Mouse (Mus musculus) urinary bladder, postnatal 10 days (tissue): ENCODE results near the gene Zdhhc3.

ENCODE experiments used
- DNase-seq: peaks from one replicate; pipeline ENCODE4 v3.0.0; 2022; ENCODE audit warnings: low spot score

Gene Zdhhc3

DNA sequence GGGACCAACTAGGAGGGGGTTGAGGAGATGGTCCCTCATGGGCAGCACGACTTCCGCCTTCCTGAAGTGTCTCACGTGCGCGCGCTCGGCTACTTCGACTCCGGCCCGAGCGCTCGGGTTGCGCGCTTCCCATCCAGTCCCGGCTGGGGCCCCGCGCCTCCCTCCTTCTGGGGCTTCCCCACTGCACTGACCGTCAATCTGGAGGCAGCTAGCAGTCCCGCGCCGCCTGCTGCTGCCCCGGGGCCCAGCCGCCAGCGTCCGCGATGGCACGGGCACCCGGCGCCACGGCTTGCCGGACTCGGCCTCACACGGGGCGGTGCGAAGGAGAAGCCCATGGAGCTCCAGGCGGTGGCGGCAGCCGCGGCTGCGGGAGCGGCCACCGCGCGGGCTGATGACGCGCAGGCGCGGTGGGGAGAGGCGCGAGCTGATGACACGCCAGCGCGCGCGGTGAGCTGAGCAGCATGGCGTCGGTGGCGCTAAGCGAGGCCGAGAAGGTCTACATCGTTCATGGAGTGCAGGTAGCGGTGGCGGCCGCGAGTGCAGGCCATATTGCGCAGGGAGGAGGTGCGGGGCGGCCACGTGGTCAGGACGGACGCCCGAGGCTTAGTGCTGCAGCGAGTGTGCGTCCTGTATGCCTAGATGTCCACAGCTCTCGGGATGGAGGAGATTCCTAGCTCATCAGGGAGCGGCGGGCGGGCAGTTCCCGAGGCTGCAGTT, at the start of gene Zdhhc3, which contains the start of gene Exosc7:
Gene Zdhhc3 (minus strand): TSS at position 401 of the 717 bp plus-strand sequence.
Gene Exosc7 (plus strand): TSS at position 411 of the 717 bp plus-strand sequence.
- DNase-seq: peak; percentile 51

DNA sequence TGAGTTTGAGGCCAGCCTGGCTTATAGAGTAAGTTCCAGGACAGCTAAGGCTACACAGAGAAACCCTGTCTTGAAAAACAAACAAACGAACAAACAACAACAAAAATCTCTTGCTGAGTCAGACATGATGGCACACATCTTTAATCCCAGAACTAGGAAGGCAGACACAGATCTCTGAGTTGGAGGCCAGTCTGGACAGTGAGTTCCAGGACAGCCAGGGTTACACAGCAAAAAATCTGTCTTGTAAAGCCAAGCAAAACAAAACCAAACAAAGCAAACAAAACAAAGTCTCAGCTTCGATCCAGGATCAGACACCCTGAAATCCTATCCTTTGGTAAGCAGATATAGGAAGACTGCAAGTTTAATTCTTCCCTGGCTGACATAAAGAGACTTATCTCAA, 48.8 kb upstream of the Zdhhc3 start:
- DNase-seq: no peak

GRCm38 (mm10) chr9:123159330-123159729, 46.3 kb upstream of the Zdhhc3 start:
- DNase-seq: peak; percentile 34

- DNase-seq: no peak
These were observed 45.3 kb upstream of the Zdhhc3 start for GRCm38 (mm10) chr9:123158125-123158836.

GRCm38 (mm10) chr9:123157699-123158098, 44.7 kb upstream of the Zdhhc3 start:
- no peak for DNase-seq

DNA sequence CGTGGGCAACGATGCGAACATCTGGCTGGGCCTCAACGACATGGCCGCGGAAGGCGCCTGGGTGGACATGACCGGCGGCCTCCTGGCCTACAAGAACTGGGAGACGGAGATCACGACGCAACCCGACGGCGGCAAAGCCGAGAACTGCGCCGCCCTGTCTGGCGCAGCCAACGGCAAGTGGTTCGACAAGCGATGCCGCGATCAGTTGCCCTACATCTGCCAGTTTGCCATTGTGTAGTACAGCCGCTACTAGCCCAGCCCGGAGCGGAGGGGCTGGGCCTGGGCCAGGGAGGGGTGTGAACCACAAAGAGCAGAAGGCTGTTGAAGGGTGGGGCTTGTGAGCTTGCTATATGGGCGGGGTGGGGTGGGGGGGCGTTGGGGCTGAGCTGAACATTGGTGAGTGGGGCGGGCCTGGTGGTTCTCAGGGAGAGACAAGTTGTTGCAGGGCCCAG, 43.9 kb upstream of the Zdhhc3 start:
- no peak for DNase-seq

DNA sequence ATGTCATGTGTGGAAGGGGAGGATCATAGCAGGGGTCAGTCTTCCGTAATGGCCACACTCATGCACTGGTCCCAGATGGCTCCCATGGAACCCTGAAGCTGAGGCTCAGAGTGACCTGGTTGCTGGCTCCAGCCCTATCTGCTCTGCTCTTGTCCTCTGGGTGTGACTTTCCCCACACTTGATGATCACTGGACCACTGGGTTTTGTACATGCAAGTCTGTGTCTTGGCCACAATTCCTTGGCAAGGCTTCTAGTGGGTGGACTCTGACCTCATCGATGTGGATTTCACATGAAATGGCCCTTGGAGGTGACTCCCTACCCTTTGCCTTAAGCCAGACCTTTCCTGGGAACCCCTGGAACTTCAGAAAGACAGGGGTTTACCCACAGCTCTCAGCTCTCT, 40.1 kb upstream of the Zdhhc3 start:
- DNase-seq: no peak

GRCm38 (mm10) chr9:123152026-123152425, 39.0 kb upstream of the Zdhhc3 start:
- no peak for DNase-seq

- DNase-seq: no peak
These were observed 38.6 kb upstream of the Zdhhc3 start for GRCm38 (mm10) chr9:123151561-123151960.

DNA sequence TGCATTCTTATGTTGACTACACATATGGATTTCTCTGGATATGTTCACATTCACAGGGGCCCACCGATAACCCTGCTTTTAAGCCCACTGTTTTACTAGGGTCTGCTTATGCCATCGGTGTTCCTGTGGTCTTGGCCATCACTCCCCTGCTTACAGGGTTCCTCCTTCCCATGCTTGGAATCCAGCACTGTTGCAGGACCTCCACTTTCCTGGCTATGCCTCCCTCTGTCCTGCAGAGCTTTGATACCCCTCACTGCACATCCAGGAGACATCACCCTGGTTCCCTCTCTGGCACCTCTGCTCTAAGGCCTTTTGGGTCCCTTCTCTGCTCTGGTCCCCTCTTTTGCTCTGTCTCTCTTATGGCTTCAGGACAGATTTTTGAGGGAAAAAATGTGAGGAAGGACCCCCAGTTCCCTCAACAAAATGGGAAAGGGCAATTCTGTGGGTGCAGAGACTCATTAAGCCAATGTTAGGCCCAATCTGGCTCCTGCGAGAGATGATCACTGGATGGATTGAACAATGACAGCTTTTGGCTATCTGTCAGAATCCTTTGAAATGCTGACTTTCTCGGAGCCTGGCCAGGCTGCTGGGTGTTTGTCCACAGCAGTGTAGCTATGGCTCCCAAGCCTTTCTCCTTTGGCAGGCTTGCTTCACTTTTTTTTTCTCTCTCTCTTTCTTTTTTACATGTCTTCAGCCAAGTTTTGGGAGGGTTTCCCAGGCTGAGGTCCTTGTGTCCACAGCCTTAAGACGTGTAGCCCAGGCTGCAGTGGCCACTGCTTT, 37.4 kb upstream of the Zdhhc3 start, which contains the start of gene Clec3b:
Gene Clec3b (plus strand): TSS at position 706 of the 780 bp plus-strand sequence.
- no peak for DNase-seq

DNA sequence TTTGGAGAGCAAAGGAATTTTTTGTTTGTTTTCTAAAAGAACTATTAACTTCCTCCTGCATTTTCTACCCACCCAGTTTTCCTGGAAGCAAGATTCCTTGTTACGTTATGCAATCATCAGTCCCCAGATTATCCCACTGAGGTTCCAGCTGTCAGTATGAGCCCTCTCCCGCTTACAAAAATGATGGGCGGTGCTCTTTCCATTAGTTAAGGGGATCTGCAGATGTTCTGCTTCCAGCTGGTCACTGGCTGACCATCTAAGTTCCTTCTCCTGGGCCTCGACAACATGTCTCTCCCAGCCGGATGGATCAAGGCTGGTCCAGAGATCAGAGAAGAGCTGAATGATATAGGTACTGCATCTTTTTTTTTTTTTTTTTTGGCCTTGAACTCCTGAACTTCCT, 35.4 kb upstream of the Zdhhc3 start:
- DNase-seq: no peak

DNA sequence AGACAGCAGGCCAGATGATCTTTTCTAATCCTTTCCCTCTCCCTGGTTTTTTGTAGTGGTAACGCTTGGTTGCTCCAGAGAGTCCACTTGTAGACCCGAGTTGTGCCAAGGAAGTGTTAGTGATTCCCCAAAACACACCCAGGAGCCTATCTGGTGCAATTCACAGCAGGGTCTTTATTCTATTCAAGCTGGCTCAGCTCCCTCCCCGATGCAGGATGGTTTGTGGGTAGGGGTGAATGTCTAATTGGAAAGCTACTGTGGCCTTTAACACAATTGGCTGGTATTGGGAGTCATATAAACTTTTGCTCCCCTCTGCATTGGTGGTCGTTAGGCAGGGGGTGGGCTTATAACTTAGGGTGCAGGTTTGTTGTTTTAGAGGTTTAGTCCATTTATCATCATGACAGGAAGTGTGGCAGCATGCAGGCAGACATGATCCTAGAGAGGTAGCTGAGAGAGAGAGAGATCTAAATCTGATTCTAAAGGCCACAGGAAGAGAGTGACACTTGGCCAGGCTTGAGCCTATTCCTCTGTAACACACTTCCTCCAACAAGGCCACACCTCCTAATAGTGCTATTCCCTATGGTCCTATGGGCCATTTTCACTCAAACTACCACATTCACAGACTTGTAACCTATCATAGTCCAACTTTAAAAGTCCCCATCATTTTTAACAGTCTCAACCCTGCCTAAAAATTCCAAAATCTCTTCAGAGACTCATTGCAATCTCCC, 27.0 kb upstream of the Zdhhc3 start:
- no peak for DNase-seq

DNA sequence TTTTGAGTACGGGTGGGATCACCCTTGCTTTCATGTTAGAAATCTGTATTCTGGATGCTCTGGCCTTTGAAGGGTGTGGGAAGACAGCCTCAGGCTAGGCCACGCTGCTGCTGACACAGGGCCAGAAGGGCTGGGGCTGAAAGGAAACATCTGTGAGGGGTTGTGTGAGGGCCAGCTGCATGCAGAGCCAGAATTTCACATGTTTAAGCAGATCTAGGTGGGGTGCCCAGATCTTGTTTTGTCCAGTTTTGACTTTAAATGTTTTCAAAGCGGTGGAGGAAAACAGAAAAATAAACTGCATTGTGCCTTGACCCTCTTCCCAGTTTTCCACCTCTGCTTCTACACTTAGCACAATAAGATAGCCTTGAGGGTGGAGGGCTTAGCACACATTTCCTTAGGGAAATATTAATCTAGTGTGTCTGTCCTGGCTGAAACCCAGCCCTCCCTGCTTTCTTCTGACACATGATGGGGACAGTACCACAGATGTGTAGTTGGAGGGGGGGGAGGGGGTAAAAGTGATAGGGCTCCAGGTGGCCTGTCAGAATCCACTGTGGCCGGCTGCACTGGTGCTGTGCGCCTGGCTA, 26.0 kb upstream of the Zdhhc3 start:
- DNase-seq: no peak

DNA sequence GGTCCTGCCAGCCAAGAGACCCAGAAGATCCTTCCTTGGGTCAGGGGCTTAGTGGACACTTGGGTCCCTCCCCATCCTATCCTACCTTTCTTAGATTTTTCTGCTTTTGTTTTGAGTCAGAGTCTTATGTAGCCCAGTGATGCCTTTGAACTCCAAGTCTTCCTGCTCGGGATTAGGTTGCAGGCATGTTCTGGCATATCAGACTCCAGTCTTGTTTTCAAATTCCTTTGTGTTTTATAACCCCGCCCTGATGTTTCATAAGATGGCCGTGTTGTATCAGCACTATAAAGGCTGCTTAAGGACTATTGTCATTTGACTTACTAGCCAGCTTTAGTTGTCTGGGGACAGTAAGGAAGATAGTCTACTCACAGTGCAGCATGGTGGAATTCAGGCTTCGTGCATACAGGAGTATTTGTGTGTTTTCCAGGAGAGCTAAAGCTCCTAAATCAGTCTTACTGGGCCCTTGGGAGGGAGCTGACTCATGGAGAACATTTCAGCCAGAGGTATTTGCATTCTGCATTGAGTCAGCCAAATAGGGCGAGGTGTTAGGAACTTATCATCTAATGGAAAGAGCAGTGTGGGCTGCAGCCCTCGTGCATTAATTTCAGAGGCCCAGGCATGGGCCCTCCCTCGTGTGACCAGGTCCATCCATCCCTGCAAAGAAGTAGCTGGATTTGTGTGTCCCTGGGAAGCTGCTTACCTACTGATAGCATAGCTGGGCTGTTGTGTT, 24.1 kb upstream of the Zdhhc3 start:
- no peak for DNase-seq

- DNase-seq: no peak
These were observed 20.0 kb upstream of the Zdhhc3 start for GRCm38 (mm10) chr9:123132994-123133393.

DNA sequence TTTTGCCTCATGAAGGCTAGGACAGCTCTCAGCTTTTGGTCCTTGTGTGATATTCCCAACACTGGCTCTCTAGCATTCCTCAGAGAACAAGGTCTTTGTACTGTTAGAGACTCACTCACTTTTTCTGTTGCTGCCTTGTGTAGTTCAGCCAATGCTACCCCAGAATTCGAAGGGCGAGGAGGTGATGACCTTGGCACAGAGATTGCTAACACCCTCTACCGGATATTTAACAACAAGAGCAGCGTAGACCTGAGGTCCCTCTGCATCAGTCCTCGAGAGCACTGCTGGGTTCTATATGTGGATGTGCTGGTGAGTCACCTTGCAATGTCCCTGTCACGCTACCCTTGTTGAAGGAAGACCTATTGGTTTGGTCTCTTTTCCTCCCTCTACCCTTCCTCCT, 14.7 kb upstream of the Zdhhc3 start:
- DNase-seq: no peak

DNA sequence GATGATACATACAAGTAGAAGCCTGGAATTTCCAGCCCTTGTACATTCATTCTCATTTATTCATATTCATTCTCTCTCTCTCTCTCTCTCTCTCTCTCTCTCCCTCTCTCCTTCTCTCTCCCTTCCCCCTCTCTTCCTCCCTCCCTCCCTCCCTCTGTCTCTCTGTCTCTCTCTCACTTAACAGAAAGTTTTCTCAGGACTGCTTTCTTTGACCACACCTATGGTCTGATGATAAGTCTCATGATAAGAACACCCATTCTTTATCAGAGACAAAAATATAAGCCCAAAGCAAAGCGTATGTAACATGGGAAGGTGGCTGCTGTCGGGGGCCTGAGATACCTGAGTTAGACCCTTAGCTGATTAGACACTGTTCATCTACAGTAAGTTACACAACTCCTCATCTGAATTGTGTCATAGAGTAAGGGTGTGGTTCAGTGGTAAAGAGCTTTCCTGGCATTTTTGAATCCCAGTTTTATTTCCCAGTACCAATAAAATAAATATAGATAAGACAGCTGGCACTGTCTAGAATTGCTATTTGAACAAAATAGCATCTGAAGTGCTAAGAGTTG, 11.5 kb upstream of the Zdhhc3 start:
- DNase-seq: no peak

DNA sequence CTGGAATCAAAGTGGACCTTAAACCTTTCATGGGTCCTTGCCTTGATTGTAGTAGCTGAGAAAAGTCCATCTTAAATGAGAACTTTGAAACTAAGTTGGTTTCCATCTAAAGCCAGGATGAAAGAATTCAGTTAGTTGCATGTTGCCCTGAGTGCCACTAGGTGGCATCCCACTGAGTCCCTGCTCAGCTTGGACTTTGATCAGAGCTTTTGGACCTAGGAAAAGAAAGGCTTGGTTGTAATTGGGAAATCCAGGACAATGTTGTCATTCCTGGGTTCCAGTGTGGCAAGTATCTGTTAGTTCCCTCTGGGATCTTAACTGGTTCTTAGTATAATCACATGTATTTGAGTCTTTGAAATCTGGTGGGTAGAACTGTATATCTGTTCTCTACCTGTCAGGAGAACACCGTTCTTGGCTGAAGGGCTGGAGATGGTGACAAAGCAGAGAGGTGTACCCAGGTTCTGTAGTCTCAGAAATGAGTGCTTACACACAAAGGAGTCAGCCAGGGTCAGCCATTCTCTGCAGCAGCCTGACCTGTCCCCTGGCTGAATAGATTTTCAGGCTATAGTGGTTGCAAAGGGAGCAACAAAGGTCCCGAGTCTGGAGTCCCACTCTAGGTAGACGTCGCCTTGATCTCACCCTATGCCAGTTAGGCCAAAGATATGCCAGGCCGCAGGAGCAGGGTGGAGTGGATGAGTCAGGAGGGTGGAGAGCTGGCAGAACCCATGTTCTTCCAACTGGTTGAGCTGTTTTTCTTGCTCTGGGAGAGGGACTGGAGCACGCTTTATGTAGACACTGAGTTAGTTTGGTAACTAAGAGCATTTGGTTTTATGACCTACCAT, 10.8 kb upstream of the Zdhhc3 start:
- no peak for DNase-seq

GRCm38 (mm10) chr9:123123017-123123416, 10.0 kb upstream of the Zdhhc3 start:
- DNase-seq: no peak

GRCm38 (mm10) chr9:123115566-123115965, 2.6 kb upstream of the Zdhhc3 start:
- no peak for DNase-seq
